Mouse (Mus musculus): ENCODE results near the gene Synpo2l.

DNA sequence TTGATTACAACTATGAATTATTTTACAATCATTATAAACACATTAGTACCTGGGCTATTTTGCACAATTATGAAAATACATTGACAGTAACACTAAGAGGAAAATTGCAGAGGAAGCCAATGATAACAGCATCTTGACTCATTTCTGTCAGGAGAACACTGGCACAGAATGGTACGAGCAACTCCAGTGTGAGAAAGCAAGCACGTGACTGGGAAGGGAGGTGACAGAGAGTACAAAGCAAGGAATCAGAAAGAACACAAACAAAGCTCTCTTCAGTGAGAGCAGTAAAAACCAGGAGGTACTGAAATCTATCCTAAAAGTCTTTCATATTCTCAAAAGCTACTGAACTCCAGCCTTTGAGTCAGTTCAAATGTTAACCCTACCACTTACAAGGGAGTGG, 51.7 kb downstream of the Synpo2l start:
- TF ChIP-seq HCFC1 (IDR thresholded peaks at IDR 0.05; ENCODE audit: borderline replicate concordance, insufficient read depth, low read length) (no peak), MAFK (IDR thresholded peaks at IDR 0.05; ENCODE audit: insufficient read depth, low read depth, low read length) (no peak), ZC3H11A (IDR thresholded peaks at IDR 0.05; ENCODE audit: borderline replicate concordance, low read depth, low read length) (no peak), ZNF384 (IDR thresholded peaks at IDR 0.05; ENCODE audit: low read depth, low read length) (no peak)
